Mouse (Mus musculus) lung, embryonic 16.5 days (tissue): Measurements from ENCODE around the gene Tmem130. TPM values are rescaled to one million over a fixed set of nuclear protein-coding genes. Genes with fewer than 3 reads are reported as not detected.
"Not testable (repeated sequence)": the region's sequence is repeated elsewhere in the genome, so short reads cannot be mapped to it uniquely, and the experiment has no call there.

Source experiments
- ATAC-seq: fragments of 200-750 bp; cut with Nextera tagmentation; 2 replicates; pipeline ENCODE4 v1.8.0; 2017; ENCODE audit warnings: low read depth, mild to moderate bottlenecking, moderate library complexity
- H3K27ac ChIP-seq: fragments of 300-500 bp; sonication (generic); 2 replicates; pipeline ENCODE4 v1.5.1; 2014; ENCODE audit warnings: mild to moderate bottlenecking, control low read depth, low read length
- H3K27me3 ChIP-seq: fragments of 300-500 bp; sonication (generic); 2 replicates; pipeline ENCODE4 v1.6.1; 2014; ENCODE audit warnings: low read depth, low read length, mixed read lengths; ENCODE audit not compliant: control insufficient read depth, insufficient read depth
- H3K36me3 ChIP-seq: fragments of 300-500 bp; sonication (generic); 2 replicates; pipeline ENCODE4 v1.6.1; 2014; ENCODE audit warnings: low read length; ENCODE audit not compliant: control insufficient read depth, insufficient read depth
- H3K4me1 ChIP-seq: fragments of 300-500 bp; sonication (generic); replicated peaks from 2 replicates; pipeline ENCODE4 v1.6.1; 2014; ENCODE audit warnings: low read length, mixed read lengths; ENCODE audit not compliant: control insufficient read depth, insufficient read depth
- H3K4me2 ChIP-seq: fragments of 300-500 bp; sonication (generic); 2 replicates; pipeline ENCODE4 v1.6.1; 2014; ENCODE audit warnings: low read depth, low read length, control low read depth
- H3K4me3 ChIP-seq: fragments of 300-500 bp; sonication (generic); 2 replicates; pipeline ENCODE4 v1.5.1; 2014; ENCODE audit warnings: mild to moderate bottlenecking, low read length, control low read depth
- H3K9ac ChIP-seq: fragments of 300-500 bp; sonication (generic); 2 replicates; pipeline ENCODE4 v1.6.1; 2014; ENCODE audit warnings: low read length, control low read depth
- H3K9me3 ChIP-seq: fragments of 300-500 bp; sonication (generic); 2 replicates; pipeline ENCODE4 v1.6.1; 2016; ENCODE audit warnings: low read length; ENCODE audit not compliant: control insufficient read depth
- WGBS: fragments of 180-500 bp; shearing (Covaris S2); extraction: QIAGEN DNeasy Blood & Tissue Kit; methylation state at CpG from one replicate; pipeline ENCODE4 v1.1.7; 2014; 5-methylcytosine and 5-hydroxymethylcytosine counted together
- polyA plus RNA-seq: library from polyadenylated mRNA; unstranded; fragments of >200 nt; fragmentation: Nextera tagmentation; extraction: Ambion mirVana; gene quantifications from 2 replicates; pipeline ENCODE4 v1.2.1, GENCODE M21; 2015

Tmem130 gene
- polyA plus RNA-seq, 1 experiment from 2014 or later, result 0.50 TPM

GRCm38 (mm10) chr5:144773231-144773630 is 11.6 kb upstream of the Tmem130 start:
- Histone ChIP-seq H3K4me3 (no peak overlapping the region), H3K27me3 (no peaks in the 10 kb centered on the region), H3K9me3 (no peaks in the 10 kb centered on the region), H3K4me2 (no peak overlapping the region), H3K4me1 (peaks cover 5% of the 10 kb centered on the region), H3K27ac (no peak overlapping the region), H3K36me3 (peaks cover 39% of the 10 kb centered on the region), H3K9ac (no peak overlapping the region)
- ATAC-seq, result no peak
- 89% methylated on average over 6 of the region's 6 CpGs for WGBS

GRCm38 (mm10) chr5:144769067-144769482 is 7.5 kb upstream of the Tmem130 start:
- no peaks in the 10 kb centered on the region for H3K9me3 ChIP-seq
- peak overlapping the region; percentile 97 for H3K27ac ChIP-seq
- peaks cover 20% of the 10 kb centered on the region for H3K36me3 ChIP-seq
- H3K4me2 ChIP-seq, result peak overlapping the region; percentile 76
- no peaks in the 10 kb centered on the region for H3K27me3 ChIP-seq
- peak overlapping the region; percentile 95 for H3K9ac ChIP-seq
- H3K4me3 ChIP-seq, result peak overlapping the region; percentile 97
- 8% methylated on average over 8 of the region's 8 CpGs for WGBS
- ATAC-seq, result peak; percentile 13
- H3K4me1 ChIP-seq, result peaks cover 5% of the 10 kb centered on the region

- Histone ChIP-seq H3K4me1 (peaks cover 5% of the 10 kb centered on the region), H3K4me2 (peak overlapping the region; percentile 76), H3K27me3 (no peaks in the 10 kb centered on the region), H3K27ac (peak overlapping the region; percentile 97), H3K4me3 (peak overlapping the region; percentile 97), H3K9ac (peak overlapping the region; percentile 95), H3K36me3 (peaks cover 16% of the 10 kb centered on the region), H3K9me3 (no peaks in the 10 kb centered on the region)
- WGBS, result under 1% methylated on average over 87 of the region's 92 CpGs
- peak; percentile 95 for ATAC-seq
Measured at GRCm38 (mm10) chr5:144767911-144768841, 6.6 kb upstream of the Tmem130 start.

- peak; percentile 9 for ATAC-seq
- H3K36me3 ChIP-seq, result peaks cover 12% of the 10 kb centered on the region
- not testable (repeated sequence) for H3K4me1 ChIP-seq, H3K27me3 ChIP-seq, H3K9me3 ChIP-seq
- peak within 1 kb of the TSS; percentile 95 for H3K9ac ChIP-seq
- H3K4me2 ChIP-seq, result peak within 1 kb of the TSS; percentile 67
- 73% methylated on average over 14 of the region's 15 CpGs for WGBS
- H3K4me3 ChIP-seq, result peak within 1 kb of the TSS; percentile 97
- H3K27ac ChIP-seq, result peak within 1 kb of the TSS; percentile 97
Measured at GRCm38 (mm10) chr5:144767106-144767798, 5.6 kb upstream of the Tmem130 start, which contains the start of gene Trrap. Gene Trrap (plus strand): TSS chr5:144767732.

- Histone ChIP-seq H3K9me3 (no peaks in the 10 kb centered on the region), H3K36me3 (peaks cover 8% of the 10 kb centered on the region), H3K4me3 (no peak overlapping the region), H3K27me3 (peaks cover 7% of the 10 kb centered on the region), H3K4me2 (no peak overlapping the region), H3K4me1 (peaks cover 5% of the 10 kb centered on the region), H3K27ac (no peak overlapping the region), H3K9ac (no peak overlapping the region)
- ATAC-seq, result no peak
- 64% methylated on average over 11 of the region's 11 CpGs for WGBS
Measured at GRCm38 (mm10) chr5:144766646-144767045, 5.0 kb upstream of the Tmem130 start.

GRCm38 (mm10) chr5:144766026-144766425 is 4.4 kb upstream of the Tmem130 start:
- no peaks in the 10 kb centered on the region for H3K9me3 ChIP-seq
- peaks cover 5% of the 10 kb centered on the region for H3K4me1 ChIP-seq
- peaks cover 1% of the 10 kb centered on the region for H3K36me3 ChIP-seq
- no peak overlapping the region for H3K4me2 ChIP-seq
- WGBS, result 60% methylated on average over 7 of the region's 7 CpGs
- H3K27me3 ChIP-seq, result peaks cover 13% of the 10 kb centered on the region
- ATAC-seq, result no peak
- no peak overlapping the region for H3K9ac ChIP-seq
- no peak overlapping the region for H3K4me3 ChIP-seq
- H3K27ac ChIP-seq, result no peak overlapping the region

GRCm38 (mm10) chr5:144758422-144758821 is 3.2 kb downstream of the Tmem130 start:
- WGBS, result 17% methylated on average over 8 of the region's 8 CpGs
- no peaks in the 10 kb centered on the region for H3K9me3 ChIP-seq
- peaks cover 17% of the 10 kb centered on the region for H3K27me3 ChIP-seq
- no peak overlapping the region for H3K4me3 ChIP-seq
- ATAC-seq, result no peak
- H3K36me3 ChIP-seq, result no peaks in the 10 kb centered on the region
- no peak overlapping the region for H3K4me2 ChIP-seq
- H3K27ac ChIP-seq, result no peak overlapping the region
- H3K9ac ChIP-seq, result no peak overlapping the region
- no peaks in the 10 kb centered on the region for H3K4me1 ChIP-seq

- H3K4me2 ChIP-seq, result no peak overlapping the region
- H3K36me3 ChIP-seq, result no peaks in the 10 kb centered on the region
- peaks cover 2% of the 10 kb centered on the region; the same call in 1 of the 2 replicates for H3K4me1 ChIP-seq
- no peaks in the 10 kb centered on the region for H3K9me3 ChIP-seq
- no peak overlapping the region for H3K4me3 ChIP-seq
- peaks cover 16% of the 10 kb centered on the region for H3K27me3 ChIP-seq
- 85% methylated on average over 9 of the region's 9 CpGs for whole genome bisulfite sequencing
- ATAC-seq, result no peak
- H3K9ac ChIP-seq, result no peak overlapping the region
- H3K27ac ChIP-seq, result no peak overlapping the region
Measured at GRCm38 (mm10) chr5:144757402-144757801, 4.2 kb downstream of the Tmem130 start.

- peaks cover 4% of the 10 kb centered on the region; the same call in 1 of the 2 replicates for H3K4me1 ChIP-seq
- H3K36me3 ChIP-seq, result no peaks in the 10 kb centered on the region
- no peak overlapping the region for H3K27ac ChIP-seq
- no peak overlapping the region for H3K4me3 ChIP-seq
- 47% methylated on average over 10 of the region's 10 CpGs for WGBS
- H3K4me2 ChIP-seq, result no peak overlapping the region
- H3K9ac ChIP-seq, result no peak overlapping the region
- H3K27me3 ChIP-seq, result no peaks in the 10 kb centered on the region
- H3K9me3 ChIP-seq, result no peaks in the 10 kb centered on the region
- no peak for ATAC-seq
Measured at GRCm38 (mm10) chr5:144755191-144755590, 6.4 kb downstream of the Tmem130 start.
